Mouse (Mus musculus): Measurements from ENCODE around the gene Borcs6. TPM values are rescaled to one million over a fixed set of nuclear protein-coding genes. Genes with fewer than 3 reads are reported as not detected.

The Borcs6 gene
- polyA plus RNA-seq, 1 experiment from 2014 or later, result 6.6 TPM

DNA sequence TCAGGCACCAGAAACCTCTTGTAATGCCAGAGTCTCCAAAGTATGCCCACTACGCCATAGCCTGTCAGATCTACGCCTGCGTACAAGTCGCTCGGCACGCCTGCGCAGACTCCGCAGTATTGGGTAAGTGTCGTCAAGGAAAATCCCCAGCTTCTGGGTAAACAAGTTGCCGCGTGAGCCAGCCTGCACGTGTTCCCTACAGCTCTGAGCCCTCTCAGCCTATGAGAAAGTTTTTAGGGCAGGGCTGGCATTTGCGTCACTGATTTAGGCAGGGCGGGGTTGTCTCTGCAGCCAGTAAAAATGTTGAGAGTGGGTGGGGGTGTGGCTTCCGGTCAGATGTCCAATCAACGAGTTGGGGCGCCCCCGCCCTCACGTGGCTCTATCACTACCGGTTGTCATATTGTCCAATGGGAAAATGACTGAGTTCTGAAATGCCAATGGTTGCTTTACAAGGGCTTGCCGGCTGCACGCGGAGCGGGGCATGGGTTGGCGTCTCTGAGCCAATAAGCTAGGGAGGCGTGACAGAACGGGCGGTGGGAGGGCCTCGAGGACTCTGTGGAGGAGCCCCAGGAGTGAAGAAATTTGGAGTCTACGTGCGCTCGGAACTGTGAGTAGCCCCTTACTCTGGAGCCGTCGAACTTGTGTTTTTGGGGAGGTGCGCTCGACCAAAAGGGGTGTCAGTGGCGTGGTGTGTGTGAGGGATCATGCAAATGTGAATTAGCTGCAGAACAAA is 35.3 kb downstream of the Borcs6 start, which contains the start of gene Per1:
Per1 (plus strand) TSS at position 521 of the 733 bp plus-strand sequence.
- WGBS, result under 1% methylated on average over 37 of the region's 37 CpGs
- H3K4me1 ChIP-seq (ENCODE audit: control insufficient read depth, insufficient read depth, low read length), result peaks cover 51% of the 10 kb centered on the region
- H3K27ac ChIP-seq (ENCODE audit: low read depth, low read length), result peak within 1 kb of the TSS; percentile 89
- peak within 1 kb of the TSS; percentile 74 for H3K9ac ChIP-seq (ENCODE audit: low read depth, low read length)
- peaks cover 28% of the 10 kb centered on the region for H3K36me3 ChIP-seq (ENCODE audit: control insufficient read depth, insufficient read depth, low read length)
- H3K27me3 ChIP-seq (ENCODE audit: control insufficient read depth, insufficient read depth, low read length), result no peaks in the 10 kb centered on the region
- no peaks in the 10 kb centered on the region for H3K9me3 ChIP-seq (ENCODE audit: control insufficient read depth, low read length)
- peak within 1 kb of the TSS; percentile 62 for H3K4me3 ChIP-seq (ENCODE audit: low read length)
- peak within 1 kb of the TSS; percentile 95 for H3K4me2 ChIP-seq (replicated peaks; ENCODE audit: low read depth, low read length)
- peak; percentile 92 for ATAC-seq (ENCODE audit: low FRiP score, low TSS enrichment)

DNA sequence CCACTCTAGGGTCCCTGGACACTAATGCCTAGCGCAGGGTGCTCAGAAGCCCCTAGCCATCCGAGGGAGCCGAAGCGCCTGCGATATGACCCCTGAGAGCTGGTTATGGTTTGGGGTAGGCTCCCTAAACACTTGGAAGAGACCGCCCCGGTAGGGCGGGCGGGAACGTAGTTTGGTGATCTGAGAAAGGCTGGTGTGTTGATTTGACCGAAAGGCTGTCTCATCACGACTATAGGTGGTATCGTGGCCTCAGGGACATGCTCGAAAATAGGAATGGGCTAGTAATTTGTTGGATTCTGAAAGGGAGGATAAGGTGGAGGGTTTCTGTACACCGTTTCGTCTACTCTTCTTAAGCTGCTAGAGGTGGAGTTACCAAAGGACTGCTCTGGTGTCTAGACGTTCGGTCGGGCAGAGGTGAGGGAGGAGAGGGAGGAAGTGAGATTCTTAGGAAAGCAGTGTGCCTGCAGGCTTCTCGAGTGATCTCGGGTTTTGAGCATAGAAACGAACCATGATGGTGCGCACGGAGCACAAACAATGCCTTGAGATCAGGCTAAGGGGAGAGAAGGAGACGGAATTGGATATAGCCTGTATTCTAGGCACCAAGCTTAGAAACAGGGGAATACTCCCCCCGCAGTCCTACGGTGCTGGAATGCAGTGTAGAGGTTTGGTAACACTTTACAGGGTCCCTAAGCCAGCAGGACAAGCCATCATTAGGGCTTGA is 36.2 kb downstream of the Borcs6 start:
- ATAC-seq (ENCODE audit: low FRiP score, low TSS enrichment), result no peak
- H3K9ac ChIP-seq (ENCODE audit: low read depth, low read length), result peak overlapping the region; percentile 74
- WGBS, result 2% methylated on average over 27 of the region's 27 CpGs
- peaks cover 22% of the 10 kb centered on the region for H3K36me3 ChIP-seq (ENCODE audit: control insufficient read depth, insufficient read depth, low read length)
- H3K4me2 ChIP-seq (replicated peaks; ENCODE audit: low read depth, low read length), result peak overlapping the region; percentile 95
- no peaks in the 10 kb centered on the region for H3K9me3 ChIP-seq (ENCODE audit: control insufficient read depth, low read length)
- H3K27ac ChIP-seq (ENCODE audit: low read depth, low read length), result peak overlapping the region; percentile 89
- H3K27me3 ChIP-seq (ENCODE audit: control insufficient read depth, insufficient read depth, low read length), result no peaks in the 10 kb centered on the region
- peak overlapping the region; percentile 62 for H3K4me3 ChIP-seq (ENCODE audit: low read length)
- H3K4me1 ChIP-seq (ENCODE audit: control insufficient read depth, insufficient read depth, low read length), result peaks cover 50% of the 10 kb centered on the region

- ATAC-seq (ENCODE audit: low FRiP score, low TSS enrichment), result no peak
- Histone ChIP-seq H3K4me3 (ENCODE audit: low read length) (peak overlapping the region; percentile 62), H3K4me2 (replicated peaks; ENCODE audit: low read depth, low read length) (peak overlapping the region; percentile 95), H3K9me3 (ENCODE audit: control insufficient read depth, low read length) (no peaks in the 10 kb centered on the region), H3K4me1 (ENCODE audit: control insufficient read depth, insufficient read depth, low read length) (peaks cover 51% of the 10 kb centered on the region), H3K27ac (ENCODE audit: low read depth, low read length) (peak overlapping the region; percentile 86; the same call in 1 of the 2 replicates), H3K36me3 (ENCODE audit: control insufficient read depth, insufficient read depth, low read length) (peaks cover 23% of the 10 kb centered on the region), H3K9ac (ENCODE audit: low read depth, low read length) (peak overlapping the region; percentile 74), H3K27me3 (ENCODE audit: control insufficient read depth, insufficient read depth, low read length) (no peaks in the 10 kb centered on the region)
- WGBS, result 10% methylated on average over 9 of the region's 9 CpGs
These were observed 37.0 kb downstream of the Borcs6 start for GRCm38 (mm10) chr11:69096360-69096986.

DNA sequence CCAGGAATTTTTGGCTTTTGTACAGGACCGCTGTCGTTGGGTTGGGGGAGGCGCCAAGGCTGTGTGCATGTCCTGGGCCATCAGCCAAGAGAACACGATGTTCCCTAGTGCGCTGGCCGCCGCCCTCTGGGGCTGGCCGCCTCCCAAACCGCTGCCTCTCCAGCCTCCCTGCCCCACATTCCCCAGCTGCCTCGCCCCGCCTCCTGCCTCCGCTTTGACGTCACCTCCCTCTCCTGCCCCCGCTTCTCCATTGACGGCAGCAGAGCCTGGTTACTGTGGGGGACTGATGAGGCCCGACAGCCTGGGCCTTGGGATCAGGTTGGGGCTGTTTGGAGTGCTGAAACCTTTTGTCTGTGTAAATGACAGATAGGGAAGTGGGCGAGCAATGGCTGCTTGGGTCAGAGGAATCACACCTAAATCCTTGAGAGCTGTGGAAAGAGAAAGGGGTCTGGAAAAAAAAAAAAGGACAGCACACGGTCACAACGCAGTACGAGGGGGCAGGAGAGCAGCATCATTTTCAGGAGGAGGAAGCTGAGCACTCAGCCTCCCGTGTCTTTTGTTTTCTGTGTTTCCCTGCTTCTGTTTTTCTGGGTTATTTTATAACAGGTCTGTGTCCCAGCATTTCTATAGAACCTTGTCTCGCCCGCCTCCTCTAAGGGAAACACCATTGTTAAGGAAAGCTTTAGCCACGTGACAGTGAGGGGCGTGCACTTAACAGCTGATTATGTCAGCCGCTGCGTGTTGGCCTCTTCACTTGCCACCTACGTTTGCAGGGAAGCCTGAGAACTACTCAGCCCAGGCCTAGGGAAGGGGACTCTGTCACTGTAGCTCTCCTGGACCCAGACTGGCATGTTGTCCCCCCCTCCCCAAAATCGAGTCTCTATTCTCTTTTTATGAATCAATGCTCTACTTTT is 37.7 kb downstream of the Borcs6 start:
- peak overlapping the region; percentile 95 for H3K4me2 ChIP-seq (replicated peaks; ENCODE audit: low read depth, low read length)
- H3K4me1 ChIP-seq (ENCODE audit: control insufficient read depth, insufficient read depth, low read length), result peaks cover 51% of the 10 kb centered on the region
- H3K9ac ChIP-seq (ENCODE audit: low read depth, low read length), result peak overlapping the region; percentile 74
- no peaks in the 10 kb centered on the region for H3K27me3 ChIP-seq (ENCODE audit: control insufficient read depth, insufficient read depth, low read length)
- peak overlapping the region; percentile 62 for H3K4me3 ChIP-seq (ENCODE audit: low read length)
- ATAC-seq (ENCODE audit: low FRiP score, low TSS enrichment), result peak; percentile 14
- 4% methylated on average over 24 of the region's 29 CpGs for WGBS
- peak overlapping the region; percentile 86 for H3K27ac ChIP-seq (ENCODE audit: low read depth, low read length)
- H3K9me3 ChIP-seq (ENCODE audit: control insufficient read depth, low read length), result no peaks in the 10 kb centered on the region
- peaks cover 23% of the 10 kb centered on the region for H3K36me3 ChIP-seq (ENCODE audit: control insufficient read depth, insufficient read depth, low read length)

DNA sequence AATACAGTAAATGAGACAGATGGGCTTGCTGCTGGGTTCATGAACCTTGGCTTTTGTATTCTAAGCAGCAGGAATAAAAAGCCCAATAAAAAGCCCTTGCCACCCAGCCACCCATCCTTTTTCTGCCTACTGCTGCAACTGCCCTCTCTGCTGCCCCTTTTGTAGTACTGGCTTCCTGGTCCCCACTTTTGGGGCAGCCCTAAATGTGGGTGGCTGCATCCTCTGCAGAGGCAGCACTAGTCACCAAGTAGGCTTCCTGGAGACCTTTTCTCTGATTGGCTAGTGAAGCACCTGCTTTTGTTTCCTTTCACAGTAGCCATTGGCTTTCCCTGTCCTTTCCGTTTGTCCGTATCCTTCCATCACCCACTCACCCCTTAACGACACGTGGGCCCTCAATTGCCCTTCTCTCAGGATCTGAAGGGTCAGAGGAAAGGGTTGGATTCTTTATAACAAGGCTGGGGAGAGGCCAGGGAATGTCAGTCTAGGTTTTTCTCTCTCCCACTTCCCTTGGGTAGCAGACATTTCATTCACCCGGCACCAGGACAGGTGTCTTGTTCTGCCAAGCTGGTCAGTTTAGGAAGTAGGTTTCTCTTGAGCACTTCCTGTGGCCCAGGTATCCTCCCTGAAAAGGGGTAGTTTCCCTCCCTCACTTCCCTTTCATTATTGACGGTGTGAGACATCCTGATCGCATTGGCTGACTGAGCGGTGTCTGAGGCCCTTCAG is 38.7 kb downstream of the Borcs6 start:
- H3K36me3 ChIP-seq (ENCODE audit: control insufficient read depth, insufficient read depth, low read length), result peaks cover 27% of the 10 kb centered on the region
- whole genome bisulfite sequencing, result 15% methylated on average over 8 of the region's 8 CpGs
- no peaks in the 10 kb centered on the region for H3K9me3 ChIP-seq (ENCODE audit: control insufficient read depth, low read length)
- peak overlapping the region; percentile 51; the same call in 1 of the 2 replicates for H3K4me3 ChIP-seq (ENCODE audit: low read length)
- H3K9ac ChIP-seq (ENCODE audit: low read depth, low read length), result no peak overlapping the region; the same call in 1 of the 2 replicates
- no peaks in the 10 kb centered on the region for H3K27me3 ChIP-seq (ENCODE audit: control insufficient read depth, insufficient read depth, low read length)
- H3K27ac ChIP-seq (ENCODE audit: low read depth, low read length), result peak overlapping the region; percentile 88; the same call in 1 of the 2 replicates
- peak overlapping the region; percentile 96 for H3K4me2 ChIP-seq (replicated peaks; ENCODE audit: low read depth, low read length)
- H3K4me1 ChIP-seq (ENCODE audit: control insufficient read depth, insufficient read depth, low read length), result peaks cover 51% of the 10 kb centered on the region
- ATAC-seq (ENCODE audit: low FRiP score, low TSS enrichment), result no peak

DNA sequence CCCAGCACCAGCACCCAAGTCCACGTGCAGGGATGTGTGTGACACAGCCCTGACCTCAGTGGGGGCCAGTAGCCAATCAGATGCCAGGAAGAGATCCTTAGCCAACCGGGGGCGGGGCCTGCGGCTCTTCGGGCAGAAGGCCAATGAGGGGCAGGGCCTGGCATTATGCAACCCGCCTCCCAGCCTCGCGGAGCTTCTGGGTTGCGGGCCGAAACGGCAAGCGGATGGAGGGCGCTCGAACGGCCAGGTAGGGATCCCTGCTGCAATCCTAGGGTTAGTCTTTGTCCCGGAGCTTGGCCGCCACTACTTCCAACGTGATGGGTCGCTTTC is 39.2 kb downstream of the Borcs6 start:
- peak overlapping the region; percentile 88 for H3K27ac ChIP-seq (ENCODE audit: low read depth, low read length)

GRCm38 (mm10) chr11:69099177-69099914 is 39.8 kb downstream of the Borcs6 start:
- 2% methylated on average over 22 of the region's 22 CpGs for WGBS
- H3K4me2 ChIP-seq (replicated peaks; ENCODE audit: low read depth, low read length), result peak overlapping the region; percentile 96
- H3K9me3 ChIP-seq (ENCODE audit: control insufficient read depth, low read length), result no peaks in the 10 kb centered on the region
- peak overlapping the region; percentile 67 for H3K9ac ChIP-seq (ENCODE audit: low read depth, low read length)
- peak overlapping the region; percentile 88 for H3K27ac ChIP-seq (ENCODE audit: low read depth, low read length)
- H3K36me3 ChIP-seq (ENCODE audit: control insufficient read depth, insufficient read depth, low read length), result peaks cover 38% of the 10 kb centered on the region
- peaks cover 50% of the 10 kb centered on the region for H3K4me1 ChIP-seq (ENCODE audit: control insufficient read depth, insufficient read depth, low read length)
- H3K4me3 ChIP-seq (ENCODE audit: low read length), result peak overlapping the region; percentile 51
- no peaks in the 10 kb centered on the region for H3K27me3 ChIP-seq (ENCODE audit: control insufficient read depth, insufficient read depth, low read length)
- ATAC-seq (ENCODE audit: low FRiP score, low TSS enrichment), result no peak

More for the DNA sequence above, 39.2 kb downstream of the Borcs6 start:
- Histone ChIP-seq H3K9ac (ENCODE audit: low read depth, low read length) (peak overlapping the region; percentile 67), H3K27me3 (ENCODE audit: control insufficient read depth, insufficient read depth, low read length) (no peaks in the 10 kb centered on the region), H3K4me2 (replicated peaks; ENCODE audit: low read depth, low read length) (peak overlapping the region; percentile 96), H3K36me3 (ENCODE audit: control insufficient read depth, insufficient read depth, low read length) (peaks cover 32% of the 10 kb centered on the region), H3K4me1 (ENCODE audit: control insufficient read depth, insufficient read depth, low read length) (peaks cover 51% of the 10 kb centered on the region), H3K4me3 (ENCODE audit: low read length) (peak overlapping the region; percentile 51), H3K9me3 (ENCODE audit: control insufficient read depth, low read length) (no peaks in the 10 kb centered on the region)
- WGBS, result 0% methylated on average over 19 of the region's 19 CpGs
- peak; percentile 8; the same call in 1 of the 2 replicates for ATAC-seq (ENCODE audit: low FRiP score, low TSS enrichment)

All from kidney, embryonic 14.5 days (tissue).